Mouse (Mus musculus) intestine, embryonic 16.5 days (tissue): ENCODE results near the gene Nans. TPM values are rescaled to one million over a fixed set of nuclear protein-coding genes. Genes with fewer than 3 reads are reported as not detected.
A peak's percentile ranks its signal among the peaks of the same experiment; 100 is the strongest.

Source experiments
- ATAC-seq: fragments of 200-750 bp; cut with Nextera tagmentation; 2 replicates; pipeline ENCODE4 v1.8.0; 2017; ENCODE audit warnings: moderate TSS enrichment, moderate library complexity
- H3K27ac ChIP-seq: fragments of 300-500 bp; sonication (generic); 2 replicates; pipeline ENCODE4 v1.5.1; 2014; ENCODE audit warnings: mild to moderate bottlenecking, low read length
- H3K27me3 ChIP-seq: fragments of 300-500 bp; sonication (generic); replicated peaks from 2 replicates; pipeline ENCODE4 v1.6.1; 2014; ENCODE audit warnings: low read length, control low read depth, mixed read lengths; ENCODE audit not compliant: control insufficient read depth, insufficient read depth
- H3K36me3 ChIP-seq: fragments of 300-500 bp; sonication (generic); 2 replicates; pipeline ENCODE4 v1.6.1; 2014; ENCODE audit warnings: low read length, control low read depth; ENCODE audit not compliant: control insufficient read depth, insufficient read depth
- H3K4me1 ChIP-seq: fragments of 300-500 bp; sonication (generic); 2 replicates; pipeline ENCODE4 v1.6.1; 2014; ENCODE audit warnings: low read length, control low read depth, mixed read lengths; ENCODE audit not compliant: control insufficient read depth, insufficient read depth
- H3K4me2 ChIP-seq: fragments of 300-500 bp; sonication (generic); 2 replicates; pipeline ENCODE4 v1.6.1; 2014; ENCODE audit warnings: low read depth, low read length, control low read depth
- H3K4me3 ChIP-seq: fragments of 300-500 bp; sonication (generic); 2 replicates; pipeline ENCODE4 v1.5.1; 2014; ENCODE audit warnings: mild to moderate bottlenecking, low read length
- H3K9ac ChIP-seq: fragments of 300-500 bp; sonication (generic); 2 replicates; pipeline ENCODE4 v1.6.1; 2014; ENCODE audit warnings: low read depth, low read length
- H3K9me3 ChIP-seq: fragments of 300-500 bp; sonication (generic); 2 replicates; pipeline ENCODE4 v1.6.1; 2016; ENCODE audit warnings: low read length, control low read depth; ENCODE audit not compliant: control insufficient read depth
- WGBS: fragments of 180-500 bp; shearing (Covaris S2); extraction: QIAGEN DNeasy Blood & Tissue Kit; methylation state at CpG from one replicate; pipeline ENCODE4 v1.1.7; 2014; 5-methylcytosine and 5-hydroxymethylcytosine counted together
- polyA plus RNA-seq: library from polyadenylated mRNA; unstranded; fragments of >200 nt; fragmentation: Nextera tagmentation; extraction: Ambion mirVana; gene quantifications from 2 replicates; pipeline ENCODE4 v1.2.1, GENCODE M21; 2015

Nans gene
- polyA plus RNA-seq, 1 experiment from 2014 or later: 120 TPM

GRCm38 (mm10) chr4:46498976-46499375 is 9.9 kb downstream of the Nans start:
- no peaks in the 10 kb centered on the region for H3K27me3 ChIP-seq
- no peak overlapping the region for H3K4me3 ChIP-seq
- H3K27ac ChIP-seq: no peak overlapping the region
- 0 out of 2 replicates have a peak, but pooled peaks cover 12% of the 10 kb centered on the region for H3K36me3 ChIP-seq
- ATAC-seq: no peak
- peaks cover 13% of the 10 kb centered on the region; the same call in 1 of the 2 replicates for H3K4me1 ChIP-seq
- no peak overlapping the region for H3K4me2 ChIP-seq
- 13% methylated on average over 4 of the region's 4 CpGs for WGBS
- no peak overlapping the region for H3K9ac ChIP-seq
- no peaks in the 10 kb centered on the region for H3K9me3 ChIP-seq

- H3K9me3 ChIP-seq: no peaks in the 10 kb centered on the region
- H3K4me3 ChIP-seq: no peak overlapping the region
- no peak overlapping the region for H3K27ac ChIP-seq
- ATAC-seq: no peak
- 0 out of 2 replicates have a peak, but pooled peaks cover 14% of the 10 kb centered on the region for H3K36me3 ChIP-seq
- H3K4me1 ChIP-seq: peaks cover 16% of the 10 kb centered on the region
- no peak overlapping the region for H3K4me2 ChIP-seq
- WGBS: 74% methylated on average over 16 of the region's 16 CpGs
- H3K27me3 ChIP-seq: 0 out of 2 replicates have a peak, but pooled peaks cover 3% of the 10 kb centered on the region
- no peak overlapping the region for H3K9ac ChIP-seq
These were observed 13.8 kb downstream of the Nans start for GRCm38 (mm10) chr4:46502606-46503502.

GRCm38 (mm10) chr4:46503881-46504280 is 14.8 kb downstream of the Nans start:
- Histone ChIP-seq H3K36me3 (0 out of 2 replicates have a peak, but pooled peaks cover 14% of the 10 kb centered on the region), H3K27ac (no peak overlapping the region)
- 69% methylated on average over 3 of the region's 3 CpGs for WGBS

GRCm38 (mm10) chr4:46505361-46506057 is 16.5 kb downstream of the Nans start:
- Histone ChIP-seq H3K9ac (no peak overlapping the region), H3K27ac (no peak overlapping the region), H3K4me1 (peaks cover 11% of the 10 kb centered on the region), H3K4me2 (no peak overlapping the region), H3K27me3 (0 out of 2 replicates have a peak, but pooled peaks cover 3% of the 10 kb centered on the region), H3K36me3 (0 out of 2 replicates have a peak, but pooled peaks cover 14% of the 10 kb centered on the region), H3K4me3 (no peak overlapping the region), H3K9me3 (no peaks in the 10 kb centered on the region)
- ATAC-seq: no peak
- 70% methylated on average over 8 of the region's 8 CpGs for WGBS

More at GRCm38 (mm10) chr4:46503881-46504280, 14.8 kb downstream of the Nans start:
- no peak overlapping the region for H3K4me3 ChIP-seq
- H3K9ac ChIP-seq: no peak overlapping the region
- no peaks in the 10 kb centered on the region for H3K9me3 ChIP-seq
- ATAC-seq: no peak
- H3K27me3 ChIP-seq: 0 out of 2 replicates have a peak, but pooled peaks cover 3% of the 10 kb centered on the region
- peaks cover 11% of the 10 kb centered on the region for H3K4me1 ChIP-seq
- no peak overlapping the region for H3K4me2 ChIP-seq

- Histone ChIP-seq H3K27me3 (0 out of 2 replicates have a peak, but pooled peaks cover 3% of the 10 kb centered on the region), H3K27ac (peak overlapping the region; percentile 51), H3K9ac (peak overlapping the region; percentile 76), H3K4me2 (peak overlapping the region; percentile 98), H3K36me3 (0 out of 2 replicates have a peak, but pooled peaks cover 11% of the 10 kb centered on the region), H3K9me3 (no peaks in the 10 kb centered on the region), H3K4me1 (peaks cover 11% of the 10 kb centered on the region), H3K4me3 (peak overlapping the region; percentile 71)
- ATAC-seq: peak; percentile 96
- WGBS: under 1% methylated on average over 89 of the region's 94 CpGs
These were observed 18.0 kb downstream of the Nans start for GRCm38 (mm10) chr4:46506801-46507610.

GRCm38 (mm10) chr4:46507736-46508460 is 18.9 kb downstream of the Nans start:
- Histone ChIP-seq H3K4me2 (peak overlapping the region; percentile 51), H3K9me3 (no peaks in the 10 kb centered on the region), H3K9ac (no peak overlapping the region), H3K27ac (peak overlapping the region; percentile 77), H3K4me3 (peak overlapping the region; percentile 29), H3K4me1 (peaks cover 11% of the 10 kb centered on the region), H3K36me3 (0 out of 2 replicates have a peak, but pooled peaks cover 3% of the 10 kb centered on the region), H3K27me3 (0 out of 2 replicates have a peak, but pooled peaks cover 3% of the 10 kb centered on the region)
- WGBS: 10% methylated on average over 16 of the region's 16 CpGs
- peak; percentile 65 for ATAC-seq

- Histone ChIP-seq H3K27ac (no peak overlapping the region), H3K27me3 (no peaks in the 10 kb centered on the region)
These were observed 31.4 kb downstream of the Nans start for GRCm38 (mm10) chr4:46520491-46520890.

GRCm38 (mm10) chr4:46521457-46521856 is 32.4 kb downstream of the Nans start:
- Histone ChIP-seq H3K4me2 (no peak overlapping the region), H3K36me3 (peaks cover 8% of the 10 kb centered on the region; the same call in 1 of the 2 replicates), H3K27ac (no peak overlapping the region), H3K4me3 (no peak overlapping the region), H3K4me1 (no peaks in the 10 kb centered on the region), H3K27me3 (no peaks in the 10 kb centered on the region), H3K9me3 (no peaks in the 10 kb centered on the region; the same call in 1 of the 2 replicates), H3K9ac (no peak overlapping the region)
- ATAC-seq: no peak
- 72% methylated on average over 10 of the region's 10 CpGs for WGBS

More at GRCm38 (mm10) chr4:46520491-46520890, 31.4 kb downstream of the Nans start:
- Histone ChIP-seq H3K4me1 (no peaks in the 10 kb centered on the region), H3K4me2 (no peak overlapping the region), H3K9ac (no peak overlapping the region), H3K9me3 (no peaks in the 10 kb centered on the region; the same call in 1 of the 2 replicates), H3K4me3 (no peak overlapping the region), H3K36me3 (peaks cover 8% of the 10 kb centered on the region; the same call in 1 of the 2 replicates)
- ATAC-seq: no peak
- WGBS: 73% methylated on average over 2 of the region's 2 CpGs
